Mouse (Mus musculus) kidney, postnatal 0 days (tissue): ENCODE results near the gene Hist1h1c. TPM values are rescaled to one million over a fixed set of nuclear protein-coding genes. Genes with fewer than 3 reads are reported as not detected.
"Not testable (repeated sequence)": the region's sequence is repeated elsewhere in the genome, so short reads cannot be mapped to it uniquely, and the experiment has no call there.

Experiments used
- ATAC-seq: fragments of 200-750 bp; cut with Nextera tagmentation; replicated peaks from 2 replicates; pipeline ENCODE4 v1.8.0; 2017; ENCODE audit warnings: low read depth, moderate number of reproducible peaks, moderate TSS enrichment, moderate library complexity; ENCODE audit not compliant: low FRiP score
- DNase-seq: peaks from one replicate; pipeline ENCODE4 v3.0.0-alpha.2; 2016; ENCODE audit warnings: low spot score
- H3K27ac ChIP-seq: fragments of 300-500 bp; sonication (generic); 2 replicates; pipeline ENCODE4 v1.5.1; 2014; ENCODE audit warnings: mild to moderate bottlenecking
- H3K27me3 ChIP-seq: fragments of 300-500 bp; sonication (generic); 2 replicates; pipeline ENCODE4 v1.6.1; 2014; ENCODE audit warnings: low read length, mixed read lengths; ENCODE audit not compliant: insufficient read depth
- H3K36me3 ChIP-seq: fragments of 300-500 bp; sonication (generic); 2 replicates; pipeline ENCODE4 v1.6.1; 2014; ENCODE audit warnings: low read length, mixed read lengths; ENCODE audit not compliant: insufficient read depth
- H3K4me1 ChIP-seq: fragments of 300-500 bp; sonication (generic); replicated peaks from 2 replicates; pipeline ENCODE4 v1.6.1; 2014; ENCODE audit warnings: antibody characterized with exemption, low read length, mixed read lengths; ENCODE audit not compliant: insufficient read depth
- H3K4me2 ChIP-seq: fragments of 300-500 bp; sonication (generic); 2 replicates; pipeline ENCODE4 v1.6.1; 2014; ENCODE audit warnings: mild to moderate bottlenecking, low read length, moderate library complexity, mixed read lengths
- H3K4me3 ChIP-seq: fragments of 300-500 bp; sonication (generic); replicated peaks from 2 replicates; pipeline ENCODE4 v1.5.1; 2014; ENCODE audit warnings: low read depth, low read length
- H3K9ac ChIP-seq: fragments of 300-500 bp; sonication (generic); 2 replicates; pipeline ENCODE4 v1.6.1; 2014; ENCODE audit warnings: low read depth, low read length
- H3K9me3 ChIP-seq: fragments of 300-500 bp; sonication (generic); replicated peaks from 2 replicates; pipeline ENCODE4 v1.6.1; 2016; ENCODE audit warnings: low read length, inconsistent platforms, mixed read lengths
- CTCF ChIP-seq: IDR thresholded peaks from 2 replicates; pipeline ENCODE4 v1.5.1; 2016; ENCODE audit warnings: antibody characterized with exemption, low read depth, mild to moderate bottlenecking, moderate library complexity
- WGBS: fragments of 180-500 bp; shearing (Covaris S2); extraction: QIAGEN DNeasy Blood & Tissue Kit; methylation state at CpG from one replicate; pipeline ENCODE4 v1.1.7; 2014; 5-methylcytosine and 5-hydroxymethylcytosine counted together
- polyA plus RNA-seq: library from polyadenylated mRNA; unstranded; fragments of >200 nt; fragmentation: Nextera tagmentation; extraction: Ambion mirVana; gene quantifications from 2 replicates; pipeline ENCODE4 v1.2.1, GENCODE M21; 2015

The Hist1h1c gene
- polyA plus RNA-seq, 1 experiment from 2014 or later = 41.0 TPM

- DNase-seq = no peak
- no peak overlapping the region for H3K4me3 ChIP-seq
- ATAC-seq = no peak
- H3K9me3 ChIP-seq = no peaks in the 10 kb centered on the region
- H3K4me2 ChIP-seq = no peak overlapping the region
- no peaks in the 10 kb centered on the region for H3K27me3 ChIP-seq
- 89% methylated on average over 5 of the region's 5 CpGs for WGBS
- H3K27ac ChIP-seq = no peak overlapping the region
- no peak overlapping the region for H3K9ac ChIP-seq
- no peak for TF ChIP-seq CTCF
- no peaks in the 10 kb centered on the region for H3K36me3 ChIP-seq
- H3K4me1 ChIP-seq = no peaks in the 10 kb centered on the region
Measured at GRCm38 (mm10) chr13:23716261-23717042, 22.2 kb upstream of the Hist1h1c start.

DNA sequence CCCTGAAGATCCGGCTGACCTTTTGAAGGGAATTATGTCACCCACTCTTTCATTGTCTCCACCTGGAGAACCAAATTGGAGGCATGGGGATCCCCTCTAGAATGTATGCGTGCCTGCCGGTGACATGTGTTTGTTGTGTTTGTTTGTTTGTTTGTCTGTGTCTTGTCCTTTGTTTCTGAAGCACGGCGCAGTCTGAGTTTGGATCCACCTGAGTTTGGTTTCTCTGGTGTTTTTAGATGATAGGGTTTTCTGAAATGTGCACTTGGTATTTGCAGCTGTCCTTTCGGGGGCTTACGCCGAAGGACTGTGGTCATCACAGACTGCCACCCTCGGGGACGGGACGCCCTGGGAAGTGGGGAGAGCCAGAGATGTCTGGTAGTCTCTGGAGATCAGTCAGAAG lies 21.4 kb upstream of the Hist1h1c start:
- Histone ChIP-seq H3K9me3 (no peaks in the 10 kb centered on the region), H3K4me3 (no peak overlapping the region), H3K27ac (no peak overlapping the region), H3K4me2 (no peak overlapping the region), H3K36me3 (no peaks in the 10 kb centered on the region), H3K27me3 (no peaks in the 10 kb centered on the region), H3K4me1 (no peaks in the 10 kb centered on the region), H3K9ac (no peak overlapping the region)
- WGBS = 59% methylated on average over 11 of the region's 11 CpGs
- no peak for TF ChIP-seq CTCF
- ATAC-seq (no peak), DNase-seq (no peak)

- not testable (repeated sequence) for H3K4me2 ChIP-seq, ATAC-seq, H3K9me3 ChIP-seq, H3K27ac ChIP-seq, H3K36me3 ChIP-seq, H3K9ac ChIP-seq, H3K27me3 ChIP-seq, H3K4me1 ChIP-seq, DNase-seq, H3K4me3 ChIP-seq
- 28% methylated on average over 2 of the region's 2 CpGs for WGBS
Measured at GRCm38 (mm10) chr13:23717593-23718245, 20.9 kb upstream of the Hist1h1c start.

GRCm38 (mm10) chr13:23724239-23724638 lies 14.4 kb upstream of the Hist1h1c start:
- DNase-seq (no peak), ATAC-seq (no peak)
- H3K27me3 ChIP-seq = no peaks in the 10 kb centered on the region
- no peaks in the 10 kb centered on the region for H3K9me3 ChIP-seq
- no peak overlapping the region for H3K4me3 ChIP-seq
- 73% methylated on average over 4 of the region's 4 CpGs for WGBS
- H3K36me3 ChIP-seq = no peaks in the 10 kb centered on the region
- no peak for TF ChIP-seq CTCF
- no peak overlapping the region for H3K9ac ChIP-seq
- no peak overlapping the region for H3K4me2 ChIP-seq
- H3K27ac ChIP-seq = no peak overlapping the region
- no peaks in the 10 kb centered on the region for H3K4me1 ChIP-seq

DNA sequence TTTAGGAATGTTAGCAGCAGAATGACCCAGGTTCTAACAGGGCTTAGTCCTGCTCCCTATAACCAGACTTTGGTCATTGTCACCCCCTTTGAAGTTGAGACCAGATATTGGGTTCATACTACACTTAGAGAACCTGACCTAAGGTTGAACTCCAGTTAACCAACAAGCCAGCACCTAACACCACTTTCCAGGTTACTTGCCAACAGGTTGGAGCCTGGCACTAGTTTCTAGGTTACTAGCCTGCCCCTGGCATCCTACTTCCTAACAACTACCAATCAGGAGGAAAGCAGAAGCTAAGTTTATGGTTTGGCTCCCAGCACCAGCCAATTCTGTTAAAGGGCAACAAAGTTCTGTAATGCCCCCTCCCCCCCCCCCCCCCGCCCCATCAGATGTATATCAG lies 13.4 kb upstream of the Hist1h1c start:
- H3K9me3 ChIP-seq = no peaks in the 10 kb centered on the region
- H3K9ac ChIP-seq = no peak overlapping the region
- no peaks in the 10 kb centered on the region for H3K4me1 ChIP-seq
- H3K4me3 ChIP-seq = no peak overlapping the region
- ATAC-seq (no peak), DNase-seq (no peak)
- H3K27ac ChIP-seq = no peak overlapping the region
- H3K4me2 ChIP-seq = no peak overlapping the region
- TF ChIP-seq CTCF = no peak
- 60% methylated on average over 1 of the region's 1 CpGs for WGBS
- no peaks in the 10 kb centered on the region for H3K27me3 ChIP-seq
- H3K36me3 ChIP-seq = no peaks in the 10 kb centered on the region

GRCm38 (mm10) chr13:23728472-23729191 lies 10.0 kb upstream of the Hist1h1c start:
- H3K4me3 ChIP-seq = no peak overlapping the region
- WGBS = 92% methylated on average over 18 of the region's 18 CpGs
- ATAC-seq (no peak), DNase-seq (no peak)
- H3K36me3 ChIP-seq = no peaks in the 10 kb centered on the region
- TF ChIP-seq CTCF = no peak
- no peaks in the 10 kb centered on the region for H3K9me3 ChIP-seq
- no peaks in the 10 kb centered on the region for H3K27me3 ChIP-seq
- no peaks in the 10 kb centered on the region for H3K4me1 ChIP-seq
- no peak overlapping the region for H3K27ac ChIP-seq
- no peak overlapping the region for H3K4me2 ChIP-seq
- H3K9ac ChIP-seq = no peak overlapping the region
